Mouse (Mus musculus) midbrain, embryonic 14.5 days (tissue): ENCODE results near the gene Ica1l. TPM values are rescaled to one million over a fixed set of nuclear protein-coding genes. Genes with fewer than 3 reads are reported as not detected.

ENCODE experiments used
- ATAC-seq: fragments of 200-750 bp; cut with Nextera tagmentation; 2 replicates; pipeline ENCODE4 v1.8.0; 2017; ENCODE audit warnings: moderate number of reproducible peaks, moderate library complexity; ENCODE audit not compliant: low FRiP score, low TSS enrichment
- DNase-seq: peaks from one replicate; pipeline ENCODE4 v3.0.0-alpha.2; 2015
- H3K27ac ChIP-seq: fragments of 300-500 bp; sonication (generic); replicated peaks from 2 replicates; pipeline ENCODE4 v1.5.1; 2014; ENCODE audit warnings: mild to moderate bottlenecking, low read depth, low read length, moderate library complexity
- H3K27me3 ChIP-seq: fragments of 300-500 bp; sonication (generic); 2 replicates; pipeline ENCODE4 v1.6.1; 2014; ENCODE audit warnings: low read length, control low read depth, mixed read lengths; ENCODE audit not compliant: control insufficient read depth, insufficient read depth
- H3K36me3 ChIP-seq: fragments of 300-500 bp; sonication (generic); 2 replicates; pipeline ENCODE4 v1.6.1; 2014; ENCODE audit warnings: low read length, control low read depth; ENCODE audit not compliant: control insufficient read depth, insufficient read depth
- H3K4me1 ChIP-seq: fragments of 300-500 bp; sonication (generic); 2 replicates; pipeline ENCODE4 v1.6.1; 2014; ENCODE audit warnings: mild to moderate bottlenecking, antibody characterized with exemption, low read length, control low read depth; ENCODE audit not compliant: control insufficient read depth, insufficient read depth
- H3K4me2 ChIP-seq: fragments of 300-500 bp; sonication (generic); 2 replicates; pipeline ENCODE4 v1.6.1; 2014; ENCODE audit warnings: mild to moderate bottlenecking, low read length, moderate library complexity
- H3K4me3 ChIP-seq: fragments of 300-500 bp; sonication (generic); replicated peaks from 2 replicates; pipeline ENCODE4 v1.5.1; 2014; ENCODE audit warnings: low read depth, low read length
- H3K9ac ChIP-seq: fragments of 300-500 bp; sonication (generic); replicated peaks from 2 replicates; pipeline ENCODE4 v1.6.1; 2014; ENCODE audit warnings: mild to moderate bottlenecking, low read length, moderate library complexity
- H3K9me3 ChIP-seq: fragments of 300-500 bp; sonication (generic); 2 replicates; pipeline ENCODE4 v1.6.1; 2016; ENCODE audit warnings: low read length, control low read depth, mixed read lengths; ENCODE audit not compliant: control insufficient read depth
- WGBS: fragments of 180-500 bp; shearing (Covaris S2); extraction: QIAGEN DNeasy Blood & Tissue Kit; methylation state at CpG from one replicate; pipeline ENCODE4 v1.1.7; 2014; 5-methylcytosine and 5-hydroxymethylcytosine counted together
- polyA plus RNA-seq: library from polyadenylated mRNA; unstranded; fragments of >200 nt; fragmentation: Nextera tagmentation; extraction: Ambion mirVana; gene quantifications from 2 replicates; pipeline ENCODE4 v1.2.1, GENCODE M21; 2014

Gene Ica1l
- polyA plus RNA-seq, 1 experiment from 2014 or later, result 42.9 TPM

DNA sequence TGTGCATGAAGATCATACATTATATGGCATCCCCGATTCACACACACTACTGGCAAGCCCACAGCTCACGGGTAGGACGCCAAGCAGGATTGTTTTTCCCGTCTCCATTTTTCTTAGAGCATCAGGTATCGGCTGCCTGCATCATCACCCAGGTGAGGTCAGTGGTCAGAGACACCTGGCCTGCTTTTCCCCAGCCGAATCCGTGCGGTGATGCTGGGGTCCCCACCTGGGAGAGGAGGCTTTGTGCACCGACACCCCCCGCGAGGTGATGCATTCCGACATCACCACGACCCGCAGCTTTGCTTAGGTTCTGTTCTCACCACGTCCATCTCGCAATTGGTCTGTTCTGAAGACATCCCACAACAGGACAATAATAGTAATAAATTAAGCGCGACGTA is 587 bp downstream of the Ica1l start:
- 2% methylated on average over 19 of the region's 19 CpGs for WGBS
- H3K4me3 ChIP-seq, result peak overlapping the region; percentile 77
- H3K9ac ChIP-seq, result peak overlapping the region; percentile 84
- ATAC-seq, result peak; percentile 41; the same call in 1 of the 2 replicates
- no peak for DNase-seq
- peaks cover 6% of the 10 kb centered on the region; the same call in 1 of the 2 replicates for H3K27me3 ChIP-seq
- H3K36me3 ChIP-seq, result no peaks in the 10 kb centered on the region
- H3K27ac ChIP-seq, result peak overlapping the region; percentile 83
- no peaks in the 10 kb centered on the region for H3K9me3 ChIP-seq
- no peaks in the 10 kb centered on the region for H3K4me1 ChIP-seq
- H3K4me2 ChIP-seq, result peak overlapping the region; percentile 82

DNA sequence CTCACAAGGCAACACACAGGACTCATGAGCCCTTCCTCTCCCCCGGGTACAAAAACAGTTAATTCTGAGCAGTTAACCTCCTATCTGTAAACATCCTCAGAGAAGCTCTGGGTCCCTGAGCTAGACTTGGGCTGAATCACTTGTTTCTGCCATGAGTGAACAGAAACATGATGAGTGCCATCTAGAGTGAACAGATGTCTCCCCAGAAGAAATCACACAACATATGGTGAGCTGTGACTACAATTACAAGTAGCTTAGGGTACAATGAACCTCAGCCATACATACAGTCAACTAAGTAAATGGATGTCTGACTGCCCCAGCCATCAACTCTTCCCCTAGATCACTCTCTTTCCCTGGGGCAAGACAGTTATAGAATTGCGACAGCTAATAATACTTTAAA is 7.9 kb downstream of the Ica1l start:
- H3K27me3 ChIP-seq, result no peaks in the 10 kb centered on the region
- ATAC-seq (no peak), DNase-seq (no peak)
- H3K4me1 ChIP-seq, result no peaks in the 10 kb centered on the region
- no peak overlapping the region for H3K9ac ChIP-seq
- no peak overlapping the region for H3K27ac ChIP-seq
- no peak overlapping the region for H3K4me3 ChIP-seq
- H3K4me2 ChIP-seq, result no peak overlapping the region
- no peaks in the 10 kb centered on the region for H3K36me3 ChIP-seq
- H3K9me3 ChIP-seq, result no peaks in the 10 kb centered on the region
- WGBS, result 94% methylated on average over 2 of the region's 2 CpGs

DNA sequence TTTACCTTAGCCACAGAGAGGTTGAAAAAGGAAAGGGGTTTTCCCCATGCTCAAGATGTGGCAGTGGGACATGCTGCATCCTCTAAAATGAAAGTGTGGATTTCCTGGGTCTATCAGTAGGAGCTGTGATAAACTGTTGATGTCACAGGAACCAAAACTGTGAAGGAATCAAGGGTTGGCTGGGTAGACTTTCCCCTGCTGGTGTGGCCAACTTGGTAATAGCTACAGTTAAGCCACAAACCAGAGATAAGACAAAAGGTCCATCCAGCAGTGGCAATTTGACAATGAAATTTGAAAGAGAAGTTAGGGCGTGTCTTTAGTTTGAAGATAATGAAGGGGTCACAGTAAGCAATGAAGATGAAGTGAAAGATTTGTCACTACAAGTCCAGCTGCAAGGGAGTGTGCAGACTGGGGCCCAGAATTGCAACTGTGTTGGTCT is 25.9 kb downstream of the Ica1l start:
- no peaks in the 10 kb centered on the region for H3K4me1 ChIP-seq
- no peak overlapping the region for H3K4me2 ChIP-seq
- H3K9ac ChIP-seq, result no peak overlapping the region
- whole genome bisulfite sequencing, result 95% methylated on average over 1 of the region's 1 CpGs
- no peak overlapping the region for H3K4me3 ChIP-seq
- H3K9me3 ChIP-seq, result no peaks in the 10 kb centered on the region
- DNase-seq (no peak), ATAC-seq (no peak)
- no peak overlapping the region for H3K27ac ChIP-seq
- H3K27me3 ChIP-seq, result no peaks in the 10 kb centered on the region
- H3K36me3 ChIP-seq, result no peaks in the 10 kb centered on the region

DNA sequence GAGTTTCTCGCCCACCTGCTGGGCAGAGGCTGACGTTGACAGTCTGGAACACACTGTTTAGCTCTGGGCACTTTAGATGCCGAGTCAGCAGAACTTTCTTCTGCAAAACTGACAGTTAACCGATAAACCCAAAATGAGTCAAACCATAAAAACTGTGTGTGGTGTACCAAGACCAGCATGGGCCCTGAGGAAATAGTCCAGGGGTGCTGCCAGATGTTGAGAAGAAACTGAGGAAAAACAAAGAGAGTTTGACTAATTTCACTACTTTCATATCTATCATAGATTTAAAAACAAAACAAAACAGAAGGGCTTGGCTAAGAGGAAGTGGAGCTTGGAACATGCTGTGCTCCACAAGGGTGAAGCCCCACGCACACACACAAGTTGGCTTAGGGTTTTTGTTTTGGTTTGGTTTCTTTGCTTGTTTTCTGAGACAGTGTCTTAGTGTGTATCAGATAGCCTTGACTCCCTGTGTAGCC is 26.8 kb downstream of the Ica1l start:
- no peak overlapping the region for H3K4me2 ChIP-seq
- no peak overlapping the region for H3K27ac ChIP-seq
- H3K36me3 ChIP-seq, result no peaks in the 10 kb centered on the region
- no peaks in the 10 kb centered on the region for H3K4me1 ChIP-seq
- no peaks in the 10 kb centered on the region for H3K9me3 ChIP-seq
- WGBS, result 84% methylated on average over 5 of the region's 5 CpGs
- DNase-seq, result no peak
- no peak overlapping the region for H3K9ac ChIP-seq
- H3K27me3 ChIP-seq, result no peaks in the 10 kb centered on the region
- no peak overlapping the region for H3K4me3 ChIP-seq
- no peak for ATAC-seq

DNA sequence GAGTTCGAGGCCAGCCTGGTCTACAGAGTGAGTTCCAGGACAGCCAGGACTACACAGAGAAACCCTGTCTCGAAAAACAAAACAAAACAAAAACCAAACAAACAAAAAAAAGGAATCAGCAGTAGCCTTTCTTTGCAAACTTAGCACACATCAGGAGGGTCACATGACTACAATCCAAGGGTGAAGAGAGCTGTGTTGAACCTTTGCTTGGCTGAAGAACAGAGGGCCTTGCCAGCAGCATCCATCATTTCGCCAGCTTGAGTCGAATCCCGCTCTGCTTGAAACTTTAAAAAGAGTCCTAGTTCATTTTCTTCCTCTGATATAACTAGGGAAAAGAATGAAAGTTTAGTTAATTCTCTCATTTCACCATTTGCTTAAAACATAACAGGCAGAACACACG is 27.5 kb downstream of the Ica1l start:
- no peak for ATAC-seq

DNA sequence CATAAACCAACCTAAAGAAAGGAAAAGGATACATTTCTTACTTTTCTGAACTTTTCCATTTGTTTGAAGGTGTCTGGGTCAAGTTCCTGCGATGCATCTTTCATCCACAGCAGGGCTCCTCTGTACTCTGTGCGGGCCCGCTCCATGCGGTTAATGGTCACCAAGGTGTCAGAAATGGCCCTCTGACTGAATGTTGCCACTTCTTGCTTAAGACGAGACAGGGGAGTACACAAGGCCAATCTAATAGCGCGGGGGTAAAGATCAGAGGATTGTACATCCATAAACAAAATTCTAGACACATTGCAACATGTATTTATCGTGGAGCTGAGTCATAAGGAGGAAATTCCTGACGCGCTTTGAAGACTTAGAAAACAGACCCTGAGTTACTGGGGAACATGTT is 29.2 kb downstream of the Ica1l start:
- Histone ChIP-seq H3K36me3 (no peaks in the 10 kb centered on the region), H3K9ac (no peak overlapping the region), H3K9me3 (no peaks in the 10 kb centered on the region), H3K4me2 (no peak overlapping the region), H3K27ac (no peak overlapping the region), H3K4me3 (no peak overlapping the region), H3K27me3 (no peaks in the 10 kb centered on the region), H3K4me1 (no peaks in the 10 kb centered on the region)
- no peak for DNase-seq
- WGBS, result 93% methylated on average over 10 of the region's 10 CpGs
- no peak for ATAC-seq

More for the DNA sequence above, 27.5 kb downstream of the Ica1l start:
- WGBS, result 87% methylated on average over 6 of the region's 6 CpGs
- Histone ChIP-seq H3K27ac (no peak overlapping the region), H3K4me2 (no peak overlapping the region), H3K4me1 (no peaks in the 10 kb centered on the region), H3K9me3 (no peaks in the 10 kb centered on the region), H3K27me3 (no peaks in the 10 kb centered on the region), H3K36me3 (no peaks in the 10 kb centered on the region), H3K9ac (no peak overlapping the region), H3K4me3 (no peak overlapping the region)
- no peak for DNase-seq

DNA sequence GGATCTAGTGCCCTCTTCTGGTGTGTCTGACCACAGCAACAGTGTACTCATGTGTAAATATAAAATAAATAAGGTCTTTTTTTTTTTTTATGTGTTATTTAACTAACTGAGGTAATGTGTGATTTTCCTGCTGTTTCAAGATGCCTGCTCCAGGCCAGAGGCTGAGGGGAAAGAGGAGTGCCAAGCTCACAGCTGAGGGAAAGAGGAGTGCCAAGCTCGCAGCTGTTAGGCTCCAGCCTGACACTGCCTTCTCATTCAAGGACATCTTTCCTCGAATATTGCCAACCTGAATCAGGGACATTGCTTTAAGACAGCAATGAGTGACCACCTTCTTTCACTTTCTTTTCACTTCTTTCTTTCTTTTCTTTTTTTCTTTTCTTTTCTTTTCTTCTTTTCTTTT is 34.2 kb downstream of the Ica1l start:
- no peaks in the 10 kb centered on the region for H3K36me3 ChIP-seq
- H3K4me1 ChIP-seq, result no peaks in the 10 kb centered on the region
- H3K27me3 ChIP-seq, result no peaks in the 10 kb centered on the region
- H3K27ac ChIP-seq, result no peak overlapping the region
- WGBS, result 91% methylated on average over 2 of the region's 2 CpGs
- H3K9ac ChIP-seq, result no peak overlapping the region
- no peak overlapping the region for H3K4me3 ChIP-seq
- H3K9me3 ChIP-seq, result no peaks in the 10 kb centered on the region
- ATAC-seq (no peak), DNase-seq (no peak)
- H3K4me2 ChIP-seq, result no peak overlapping the region

DNA sequence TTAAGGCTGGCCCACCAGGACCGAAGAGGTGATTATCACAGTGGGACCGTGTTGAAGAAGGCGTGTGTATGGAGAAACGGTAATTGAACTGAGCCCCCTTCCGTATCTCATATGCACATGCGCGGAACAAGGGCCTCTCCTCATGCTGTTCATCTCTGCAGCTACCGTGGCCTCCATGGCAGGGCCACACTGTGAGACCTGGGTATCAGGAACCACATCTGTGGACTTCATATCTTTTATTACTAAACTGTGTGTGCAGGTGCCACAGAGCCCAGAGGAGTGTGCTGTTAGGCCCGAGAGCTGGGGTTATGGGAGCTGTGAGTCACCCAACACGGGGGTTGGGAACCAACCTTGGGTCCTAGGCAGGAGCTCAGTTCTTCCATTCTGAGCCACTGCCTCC is 35.6 kb downstream of the Ica1l start:
- Histone ChIP-seq H3K36me3 (no peaks in the 10 kb centered on the region), H3K4me1 (no peaks in the 10 kb centered on the region), H3K4me2 (no peak overlapping the region), H3K4me3 (no peak overlapping the region), H3K27me3 (no peaks in the 10 kb centered on the region), H3K27ac (no peak overlapping the region), H3K9me3 (no peaks in the 10 kb centered on the region), H3K9ac (no peak overlapping the region)
- ATAC-seq, result no peak
- 90% methylated on average over 10 of the region's 10 CpGs for WGBS
- DNase-seq, result no peak

DNA sequence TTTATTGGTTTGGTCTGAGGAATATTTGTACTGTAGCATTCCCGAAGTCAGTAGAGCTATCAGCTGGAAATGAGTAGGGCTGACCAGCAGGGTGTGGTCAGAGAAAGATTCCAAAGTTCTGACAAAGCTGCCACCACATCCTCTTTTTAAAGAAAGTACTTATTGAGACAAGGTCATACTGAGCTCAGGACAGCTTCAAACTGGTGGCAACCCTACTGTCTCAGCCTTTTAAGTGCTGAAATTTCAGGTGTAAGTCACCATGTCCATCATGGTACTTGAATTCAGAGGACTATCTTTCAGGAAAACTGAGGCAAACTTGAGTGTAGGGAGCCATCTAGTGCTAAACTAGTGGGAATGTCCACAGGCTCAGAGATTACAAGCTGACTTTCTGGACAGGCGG is 42.7 kb downstream of the Ica1l start:
- H3K27me3 ChIP-seq, result no peaks in the 10 kb centered on the region
- H3K4me1 ChIP-seq, result no peaks in the 10 kb centered on the region
- 68% methylated on average over 2 of the region's 2 CpGs for WGBS
- H3K4me3 ChIP-seq, result no peak overlapping the region
- no peak overlapping the region for H3K27ac ChIP-seq
- no peak overlapping the region for H3K9ac ChIP-seq
- H3K36me3 ChIP-seq, result no peaks in the 10 kb centered on the region
- ATAC-seq (no peak), DNase-seq (peak; percentile 44)
- no peak overlapping the region for H3K4me2 ChIP-seq
- H3K9me3 ChIP-seq, result no peaks in the 10 kb centered on the region
